Mouse (Mus musculus) liver, adult 2 months (tissue): Measurements from ENCODE around the gene Trp73.

Experiments used
- CTCF ChIP-seq: fragments of 200-500 bp; IDR thresholded peaks from 2 replicates; pipeline ENCODE4 v1.5.1; 2011; ENCODE audit warnings: low read depth, low read length, control low read depth
- POLR2A ChIP-seq: fragments of 200-500 bp; IDR thresholded peaks from 2 replicates; pipeline ENCODE4 v1.6.1; 2011; ENCODE audit warnings: low read length, control low read depth; ENCODE audit not compliant: insufficient read depth; ENCODE audit errors: extremely low read depth

GRCm38 (mm10) chr4:154091356-154091755, 48.7 kb downstream of the Trp73 start:
- TF ChIP-seq CTCF, result no peak
- TF ChIP-seq POLR2A, result no peak
